Mouse (Mus musculus) forebrain, embryonic 11.5 days (tissue): ENCODE measurements around the gene Nbr1. TPM values are rescaled to one million over a fixed set of nuclear protein-coding genes. Genes with fewer than 3 reads are reported as not detected.
"Not testable (repeated sequence)": the region's sequence is repeated elsewhere in the genome, so short reads cannot be mapped to it uniquely, and the experiment has no call there.

Experiments
- ATAC-seq: fragments of 200-750 bp; cut with Nextera tagmentation; replicated peaks from 2 replicates; pipeline ENCODE4 v1.8.0; 2017; ENCODE audit warnings: moderate TSS enrichment; ENCODE audit not compliant: low FRiP score
- DNase-seq: peaks from one replicate; pipeline ENCODE4 v3.0.0-alpha.2; 2017; ENCODE audit warnings: low spot score
- H3K27ac ChIP-seq: fragments of 300-500 bp; sonication (generic); 2 replicates; pipeline ENCODE4 v1.5.1; 2014; ENCODE audit warnings: low read depth, low read length
- H3K27me3 ChIP-seq: fragments of 300-500 bp; sonication (generic); 2 replicates; pipeline ENCODE4 v1.6.1; 2014; ENCODE audit warnings: mild to moderate bottlenecking, low read length, mixed read lengths; ENCODE audit not compliant: control insufficient read depth, insufficient read depth
- H3K36me3 ChIP-seq: fragments of 300-500 bp; sonication (generic); 2 replicates; pipeline ENCODE4 v1.6.1; 2014; ENCODE audit warnings: mild to moderate bottlenecking, low read length, moderate library complexity, mixed read lengths; ENCODE audit not compliant: control insufficient read depth, insufficient read depth
- H3K4me1 ChIP-seq: fragments of 300-500 bp; sonication (generic); replicated peaks from 2 replicates; pipeline ENCODE4 v1.6.1; 2014; ENCODE audit warnings: low read length, mixed read lengths; ENCODE audit not compliant: control insufficient read depth, insufficient read depth
- H3K4me2 ChIP-seq: fragments of 300-500 bp; sonication (generic); 2 replicates; pipeline ENCODE4 v1.6.1; 2014; ENCODE audit warnings: low read depth, mild to moderate bottlenecking, low read length, moderate library complexity, mixed read lengths; ENCODE audit not compliant: severe bottlenecking
- H3K4me3 ChIP-seq: fragments of 300-500 bp; sonication (generic); 2 replicates; pipeline ENCODE4 v1.5.1; 2014; ENCODE audit warnings: low read depth, low read length
- H3K9ac ChIP-seq: fragments of 300-500 bp; sonication (generic); 2 replicates; pipeline ENCODE4 v1.6.1; 2014; ENCODE audit warnings: low read length
- H3K9me3 ChIP-seq: fragments of 300-500 bp; sonication (generic); 2 replicates; pipeline ENCODE4 v1.6.1; 2016; ENCODE audit warnings: low read length, mixed read lengths; ENCODE audit not compliant: control insufficient read depth
- WGBS: fragments of 180-500 bp; shearing (Covaris S2); extraction: QIAGEN DNeasy Blood & Tissue Kit; methylation state at CpG from one replicate; pipeline ENCODE4 v1.1.7; 2014; 5-methylcytosine and 5-hydroxymethylcytosine counted together
- polyA plus RNA-seq: library from polyadenylated mRNA; unstranded; fragments of >200 nt; fragmentation: Nextera tagmentation; extraction: Ambion mirVana; gene quantifications from 2 replicates; pipeline ENCODE4 v1.2.1, GENCODE M21; 2014

Nbr1 gene
- polyA plus RNA-seq, 1 experiment from 2014 or later, result 97.1 TPM

DNA sequence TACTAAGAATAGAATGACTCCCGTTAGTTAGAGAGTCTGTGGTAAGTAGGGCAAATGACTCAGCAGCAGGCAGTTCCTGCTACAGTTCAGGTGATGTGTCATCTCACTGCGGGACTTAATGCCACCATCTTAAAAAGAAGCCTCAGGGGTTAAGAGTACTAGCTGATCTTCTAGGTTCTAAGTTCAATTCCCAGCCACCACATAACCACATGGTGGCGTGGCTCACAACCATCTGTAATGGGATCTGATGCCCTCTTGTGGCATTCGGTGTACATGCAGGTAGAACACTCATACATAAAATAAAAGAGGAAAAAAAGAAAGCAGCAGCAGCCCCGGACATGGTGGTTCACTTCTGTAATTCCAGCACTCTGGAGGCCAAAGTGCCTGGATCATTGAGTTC is 10.4 kb downstream of the Nbr1 start:
- H3K9ac ChIP-seq, result no peak overlapping the region
- H3K36me3 ChIP-seq, result peaks cover 14% of the 10 kb centered on the region
- no peak overlapping the region for H3K27ac ChIP-seq
- no peak for ATAC-seq
- 46% methylated on average over 5 of the region's 5 CpGs for WGBS
- H3K27me3 ChIP-seq, result no peaks in the 10 kb centered on the region
- H3K4me1 ChIP-seq, result no peaks in the 10 kb centered on the region
- no peaks in the 10 kb centered on the region for H3K9me3 ChIP-seq
- no peak overlapping the region for H3K4me2 ChIP-seq
- no peak overlapping the region for H3K4me3 ChIP-seq
- DNase-seq, result peak; percentile 72

- no peak overlapping the region for H3K4me2 ChIP-seq
- no peak for DNase-seq
- no peak overlapping the region for H3K4me3 ChIP-seq
- H3K27ac ChIP-seq, result no peak overlapping the region
- ATAC-seq, result no peak
- peaks cover 34% of the 10 kb centered on the region for H3K36me3 ChIP-seq
- no peaks in the 10 kb centered on the region for H3K9me3 ChIP-seq
- no peaks in the 10 kb centered on the region for H3K27me3 ChIP-seq
- 82% methylated on average over 3 of the region's 3 CpGs for WGBS
- H3K4me1 ChIP-seq, result no peaks in the 10 kb centered on the region
- no peak overlapping the region for H3K9ac ChIP-seq
These were observed 16.5 kb downstream of the Nbr1 start for GRCm38 (mm10) chr11:101568421-101568820.

- DNase-seq, result no peak
- Histone ChIP-seq H3K27me3 (no peaks in the 10 kb centered on the region), H3K4me3 (no peak overlapping the region), H3K27ac (no peak overlapping the region), H3K9me3 (no peaks in the 10 kb centered on the region), H3K36me3 (peaks cover 21% of the 10 kb centered on the region; the same call in 1 of the 2 replicates), H3K9ac (no peak overlapping the region), H3K4me2 (no peak overlapping the region), H3K4me1 (no peaks in the 10 kb centered on the region)
- ATAC-seq, result no peak
- 85% methylated on average over 6 of the region's 6 CpGs for WGBS
These were observed 24.2 kb downstream of the Nbr1 start for GRCm38 (mm10) chr11:101576116-101576515.

GRCm38 (mm10) chr11:101581081-101581764 is 29.3 kb downstream of the Nbr1 start:
- WGBS, result 77% methylated on average over 6 of the region's 6 CpGs

DNA sequence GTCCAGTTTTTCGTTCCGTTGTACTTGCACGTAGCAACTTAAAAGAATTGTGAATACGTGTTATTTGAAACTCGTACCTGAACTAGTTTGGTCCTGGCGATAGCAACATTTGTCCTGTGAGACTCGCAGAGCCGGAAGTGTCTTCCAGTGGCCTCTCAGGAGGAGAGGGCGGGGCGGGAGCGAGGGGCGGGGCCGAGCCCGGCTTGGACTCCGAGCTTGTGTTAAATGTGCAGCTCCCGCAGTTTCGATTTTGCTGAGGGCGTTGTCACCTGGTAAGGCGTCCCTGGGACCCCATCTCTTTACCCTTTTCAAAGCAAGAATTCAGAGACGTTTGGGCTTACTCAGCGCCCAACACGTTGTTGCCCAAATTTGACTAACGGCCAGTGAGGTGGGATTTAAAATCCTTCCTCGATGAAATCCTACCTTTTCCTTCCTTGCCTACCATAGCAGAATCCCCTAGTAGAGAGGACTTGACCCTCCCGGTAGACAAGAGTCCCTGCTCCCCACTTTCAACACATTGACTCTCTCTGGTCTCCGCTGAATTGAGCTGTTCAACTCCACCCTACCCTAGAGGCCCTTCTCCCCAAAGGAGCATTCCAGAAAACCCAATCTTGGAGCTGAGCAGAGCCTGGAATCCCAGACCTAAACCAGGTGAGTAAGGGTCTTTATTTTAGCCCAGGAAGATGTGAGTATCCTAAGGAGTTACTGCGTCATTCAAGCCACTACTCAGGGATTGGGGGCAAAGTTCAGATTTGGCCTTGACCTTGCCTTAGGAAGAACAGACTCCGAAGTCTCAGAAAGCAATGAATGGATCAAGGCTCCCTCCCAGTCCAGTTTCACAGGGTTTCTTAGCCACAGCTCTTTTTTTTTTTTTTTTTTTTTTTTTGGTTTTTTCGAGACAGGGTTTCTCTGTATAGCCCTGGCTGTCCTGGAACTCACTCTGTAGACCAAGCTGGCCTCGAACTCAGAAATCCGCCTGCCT is 30.4 kb downstream of the Nbr1 start, which contains the start of gene Tmem106a:
Gene Tmem106a (plus strand): TSS at position 189 of the 982 bp plus-strand sequence.
- no peaks in the 10 kb centered on the region for H3K9me3 ChIP-seq
- no peaks in the 10 kb centered on the region; the same call in 1 of the 2 replicates for H3K36me3 ChIP-seq
- peak within 1 kb of the TSS; percentile 18 for H3K4me3 ChIP-seq
- DNase-seq (peak; percentile 86), ATAC-seq (no peak)
- H3K27me3 ChIP-seq, result no peaks in the 10 kb centered on the region
- peak within 1 kb of the TSS; percentile 39 for H3K9ac ChIP-seq
- H3K4me2 ChIP-seq, result peak within 1 kb of the TSS; percentile 48
- no peaks in the 10 kb centered on the region for H3K4me1 ChIP-seq
- no peak within 1 kb of the TSS for H3K27ac ChIP-seq
- WGBS, result 20% methylated on average over 30 of the region's 31 CpGs

More at GRCm38 (mm10) chr11:101581081-101581764, 29.3 kb downstream of the Nbr1 start:
- no peak overlapping the region for H3K4me3 ChIP-seq
- DNase-seq, result no peak
- H3K9me3 ChIP-seq, result no peaks in the 10 kb centered on the region
- H3K9ac ChIP-seq, result no peak overlapping the region
- H3K36me3 ChIP-seq, result no peaks in the 10 kb centered on the region; the same call in 1 of the 2 replicates
- H3K4me1 ChIP-seq, result no peaks in the 10 kb centered on the region
- no peak for ATAC-seq
- H3K4me2 ChIP-seq, result no peak overlapping the region
- no peak overlapping the region for H3K27ac ChIP-seq
- H3K27me3 ChIP-seq, result no peaks in the 10 kb centered on the region

- H3K9ac ChIP-seq, result no peak overlapping the region
- no peaks in the 10 kb centered on the region for H3K9me3 ChIP-seq
- H3K4me3 ChIP-seq, result no peak overlapping the region
- WGBS, result 85% methylated on average over 2 of the region's 2 CpGs
- H3K27ac ChIP-seq, result no peak overlapping the region
- DNase-seq (no peak), ATAC-seq (no peak)
- H3K36me3 ChIP-seq, result no peaks in the 10 kb centered on the region; the same call in 1 of the 2 replicates
- no peaks in the 10 kb centered on the region for H3K27me3 ChIP-seq
- no peak overlapping the region for H3K4me2 ChIP-seq
- no peaks in the 10 kb centered on the region for H3K4me1 ChIP-seq
These were observed 31.3 kb downstream of the Nbr1 start for GRCm38 (mm10) chr11:101583205-101583604.

- not testable (repeated sequence) for H3K36me3 ChIP-seq, DNase-seq, H3K4me3 ChIP-seq, H3K4me2 ChIP-seq, ATAC-seq, H3K4me1 ChIP-seq, H3K27me3 ChIP-seq, H3K27ac ChIP-seq, H3K9me3 ChIP-seq, H3K9ac ChIP-seq
- WGBS, result 100% methylated on average over 1 of the region's 1 CpGs
These were observed 33.1 kb downstream of the Nbr1 start for GRCm38 (mm10) chr11:101585031-101585430.

DNA sequence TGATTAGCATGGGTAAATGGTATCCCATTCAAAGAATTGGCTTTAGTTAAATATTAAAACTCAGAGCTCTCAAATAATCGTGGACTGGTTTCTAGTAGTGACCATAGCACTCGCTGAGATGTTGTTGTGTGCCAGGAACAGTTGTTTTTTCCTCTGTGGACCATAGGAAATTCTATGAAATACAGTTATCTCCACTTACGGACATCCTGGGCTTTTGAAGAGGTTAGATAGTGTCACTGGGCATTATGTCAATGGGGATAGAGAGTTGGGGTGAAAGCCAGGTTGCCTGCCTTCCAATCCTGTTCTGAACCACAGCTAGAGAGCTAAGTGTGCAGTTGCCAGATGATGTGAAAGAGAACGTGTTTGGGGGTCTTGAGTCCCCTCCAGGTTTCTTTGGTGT is 33.9 kb downstream of the Nbr1 start:
- whole genome bisulfite sequencing, result 81% methylated on average over 4 of the region's 4 CpGs
- no peaks in the 10 kb centered on the region for H3K27me3 ChIP-seq
- DNase-seq, result no peak

More for the DNA sequence above, 33.9 kb downstream of the Nbr1 start:
- no peak overlapping the region for H3K4me2 ChIP-seq
- H3K4me1 ChIP-seq, result no peaks in the 10 kb centered on the region
- H3K27ac ChIP-seq, result no peak overlapping the region
- no peak overlapping the region for H3K4me3 ChIP-seq
- H3K36me3 ChIP-seq, result no peaks in the 10 kb centered on the region; the same call in 1 of the 2 replicates
- ATAC-seq, result no peak
- H3K9ac ChIP-seq, result no peak overlapping the region
- H3K9me3 ChIP-seq, result no peaks in the 10 kb centered on the region
